Mouse (Mus musculus): Measurements from ENCODE around the gene Gpx2.

- TF ChIP-seq POLR2A (IDR thresholded peaks at IDR 0.05; ENCODE audit: insufficient read depth, low read depth, low read length): no peak
- no peak for TF ChIP-seq CTCF (IDR thresholded peaks at IDR 0.05; ENCODE audit: insufficient read depth, low read depth, low read length)
Observed at GRCm38 (mm10) chr12:76770841-76771500, 24.4 kb downstream of the Gpx2 start.

Measured in olfactory bulb, adult 2 months (tissue).